Mouse (Mus musculus) lung, postnatal 0 days (tissue): ENCODE data around the gene Zfp692.

Experiments
- CTCF ChIP-seq: IDR thresholded peaks from 2 replicates; pipeline ENCODE4 v1.5.1; 2016; ENCODE audit warnings: antibody characterized with exemption, mild to moderate bottlenecking
- EP300 ChIP-seq: IDR thresholded peaks from 2 replicates; pipeline ENCODE4 v1.6.1; 2016; ENCODE audit warnings: antibody characterized with exemption, mild to moderate bottlenecking, control low read depth

- no peak for TF ChIP-seq CTCF
- no peak; the same call in none of the 2 replicates for TF ChIP-seq EP300
These were observed 23.6 kb downstream of the Zfp692 start, which contains the start of the genes Zfp672 and Sh3bp5l for GRCm38 (mm10) chr11:58330276-58331148.
